Mouse (Mus musculus) effector memory CD4-positive, alpha-beta T cell, adult 5 months (primary cell): Measurements from ENCODE around the gene Gm6356. TPM values are rescaled to one million over a fixed set of nuclear protein-coding genes. Genes with fewer than 3 reads are reported as not detected.

ENCODE experiments used
- polyA plus RNA-seq: library from polyadenylated mRNA; unstranded; fragments of 100-300 nt; shearing (Covaris generic); gene quantifications from one replicate; pipeline ENCODE4 v1.2.1, GENCODE M21; 2017

Gm6356 gene
- not detected for polyA plus RNA-seq

GRCm38 (mm10) chr14:6973718-6974117 lies at the start of gene Gm6356:
Gene Gm6356 (minus strand): TSS chr14:6973818.

Other genes with a start within 250 kb of the Gm6356 start
- 2.8 TPM for gene Gm3636, start 231.5 kb downstream of the Gm6356 start, polyA plus RNA-seq
- not detected for gene Gm8362, start 199.4 kb downstream of the Gm6356 start, polyA plus RNA-seq
- gene Gm3642, start 133.5 kb downstream of the Gm6356 start, polyA plus RNA-seq, result not detected
- gene Gm3667, start 83.9 kb downstream of the Gm6356 start, polyA plus RNA-seq, result not detected
- not detected for gene Gm10406, start 53.6 kb upstream of the Gm6356 start, polyA plus RNA-seq
- gene Gm3685, start 71.2 kb upstream of the Gm6356 start, polyA plus RNA-seq, result not detected
- gene Gm3696, start 126.8 kb upstream of the Gm6356 start, polyA plus RNA-seq, result not detected
- gene Gm6676, start 151.6 kb upstream of the Gm6356 start, polyA plus RNA-seq, result not detected
- 0.51 TPM for gene Gm3512, start 200.7 kb upstream of the Gm6356 start, polyA plus RNA-seq
- not detected for gene Gm16434, start 220.7 kb upstream of the Gm6356 start, polyA plus RNA-seq